Mouse (Mus musculus) cerebellum, postnatal 10 days (tissue): Measurements from ENCODE around the gene Gm10837.
A peak's percentile ranks its signal among the peaks of the same experiment; 100 is the strongest.

Experiments used
- DNase-seq, 2 experiments: peaks; one replicate each; pipeline ENCODE4 v3.0.0; 2021; ENCODE audit warnings: mixed read lengths in 2 of 2

The Gm10837 gene

DNA sequence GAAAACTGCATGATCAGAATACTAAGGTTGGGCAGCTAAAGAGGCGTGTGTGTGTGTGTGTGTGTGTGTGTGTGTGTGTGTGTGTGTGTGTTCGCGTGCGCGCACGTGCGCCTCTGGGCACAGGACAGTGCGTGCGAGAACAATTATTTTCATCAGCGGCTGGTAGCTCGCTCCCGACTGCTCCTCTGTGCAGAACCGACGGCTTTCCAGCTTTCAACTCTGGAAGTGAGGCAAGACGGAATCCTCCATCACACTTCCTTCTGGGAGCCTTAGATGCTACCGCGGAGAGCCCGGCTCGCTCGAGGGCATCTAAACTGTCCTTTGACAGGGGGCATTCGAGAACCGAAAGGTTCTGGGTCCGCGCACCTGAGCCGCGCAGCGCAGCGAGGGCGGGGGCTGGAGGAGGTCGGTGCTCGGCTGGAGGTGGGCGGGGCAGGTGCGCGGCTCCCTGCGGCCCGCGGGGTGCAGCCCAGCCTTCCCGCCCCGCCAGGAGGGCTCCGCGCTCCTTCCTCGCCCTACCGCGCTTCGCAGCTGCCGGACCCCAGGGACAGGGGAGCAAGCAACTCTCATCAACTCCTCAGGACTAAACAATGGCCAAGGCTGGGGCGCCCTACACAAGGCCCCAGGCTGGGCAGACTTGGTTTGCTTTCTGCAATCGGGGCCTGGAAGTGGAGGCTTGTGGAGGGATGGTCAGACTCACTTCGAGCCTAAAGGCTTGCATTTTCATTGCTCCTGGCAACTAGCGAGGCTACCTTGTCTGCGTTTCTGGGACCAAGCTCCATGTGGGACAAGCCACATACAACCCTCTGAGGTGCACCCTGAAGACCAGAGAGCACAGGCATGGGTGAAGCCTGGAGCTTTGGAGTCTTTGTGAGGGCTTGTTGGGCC, at the start of gene Gm10837:
Gene Gm10837, plus strand, starts transcription at position 146 of the 888 bp plus-strand sequence.
- peak; percentile 79 for DNase-seq

DNA sequence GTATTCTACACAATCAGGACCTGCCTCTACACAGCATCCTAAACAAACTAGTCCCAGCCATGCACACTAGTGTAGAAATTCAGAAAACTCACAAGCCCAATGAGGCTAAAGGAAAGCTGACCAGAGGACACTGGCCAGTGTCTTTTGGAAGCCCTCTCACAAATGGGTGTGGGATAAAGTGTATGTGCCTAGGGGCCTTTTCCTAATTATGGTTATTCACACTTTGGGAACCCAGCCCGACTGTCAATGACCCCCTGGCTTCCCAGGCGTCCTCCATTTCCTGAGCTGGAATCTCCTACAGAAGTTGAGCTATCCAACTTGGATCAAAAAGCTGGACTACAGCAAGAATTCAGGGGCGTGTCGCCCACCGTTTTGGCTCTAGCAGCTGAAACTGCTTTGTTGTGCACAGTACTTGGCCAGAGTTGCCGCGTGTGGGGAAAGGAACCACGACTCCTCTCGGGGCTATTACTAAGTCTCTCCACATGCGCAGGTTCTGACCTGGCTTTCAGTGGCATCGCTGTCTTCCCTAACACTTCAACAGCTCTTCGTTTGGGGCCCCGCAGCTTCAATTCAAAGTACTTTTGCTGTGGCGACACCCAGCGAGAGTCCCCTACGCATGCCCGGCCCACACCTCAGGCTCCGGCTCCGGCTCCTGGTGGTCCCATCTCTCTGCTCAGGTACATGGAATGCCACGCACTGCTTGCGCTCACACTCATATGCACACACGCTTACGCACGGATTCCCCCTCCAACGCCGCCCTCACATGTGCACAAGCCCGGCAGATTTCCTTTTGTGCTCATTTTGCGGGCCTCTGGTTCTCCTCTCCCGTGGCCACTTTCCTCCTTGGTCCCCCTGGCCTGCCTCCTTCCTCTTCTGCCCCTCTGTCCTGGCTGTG, 40.5 kb upstream of the Gm10837 start:
- peak; percentile 65 to 80 for DNase-seq

DNA sequence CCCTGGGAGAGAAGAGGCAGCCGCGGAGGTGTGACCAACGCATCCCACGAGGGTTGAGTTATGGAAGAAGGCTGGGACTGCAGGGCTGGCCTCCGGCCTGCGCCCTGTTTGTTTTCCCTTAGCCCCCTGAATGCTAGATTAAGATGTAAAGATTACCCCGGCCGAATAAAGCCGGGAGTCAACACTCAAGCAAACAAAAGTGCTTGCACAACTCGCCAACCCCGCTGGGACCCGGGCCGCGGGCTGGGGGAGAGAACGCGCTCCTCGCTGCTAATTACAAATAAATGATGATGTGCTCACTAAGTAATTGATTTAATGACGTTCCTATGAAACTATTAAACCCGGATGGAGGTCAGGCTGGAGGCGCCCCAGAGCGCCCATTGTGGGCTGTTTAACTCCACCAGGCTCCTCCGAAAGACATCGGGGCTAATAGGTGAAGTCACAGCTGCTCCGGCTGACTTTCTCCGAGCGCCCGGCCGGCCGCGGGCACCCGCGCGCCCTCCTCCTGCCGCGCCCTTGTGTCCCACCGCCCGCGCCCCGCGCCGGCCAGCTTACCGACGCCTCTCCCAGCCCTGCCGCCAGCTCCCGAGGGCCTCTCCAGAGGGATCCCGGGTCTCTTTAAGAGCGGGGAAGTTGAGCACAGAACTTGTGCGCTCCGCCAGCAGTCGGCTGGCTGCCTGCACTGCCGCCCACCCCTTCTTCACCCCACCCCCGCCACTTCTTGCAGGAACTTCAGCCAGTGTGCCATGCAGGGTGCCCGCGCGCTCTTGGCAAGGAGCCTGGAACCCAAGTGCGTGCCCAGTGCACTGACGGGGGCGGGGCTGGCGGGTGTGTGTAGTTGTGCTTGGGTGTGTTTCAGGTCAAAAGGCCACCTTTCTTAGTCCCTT, 39.6 kb upstream of the Gm10837 start, which contains the start of gene Gm5089:
Gene Gm5089, minus strand, starts transcription at position 620 of the 887 bp plus-strand sequence.
- peak; percentile 87 to 95 for DNase-seq

DNA sequence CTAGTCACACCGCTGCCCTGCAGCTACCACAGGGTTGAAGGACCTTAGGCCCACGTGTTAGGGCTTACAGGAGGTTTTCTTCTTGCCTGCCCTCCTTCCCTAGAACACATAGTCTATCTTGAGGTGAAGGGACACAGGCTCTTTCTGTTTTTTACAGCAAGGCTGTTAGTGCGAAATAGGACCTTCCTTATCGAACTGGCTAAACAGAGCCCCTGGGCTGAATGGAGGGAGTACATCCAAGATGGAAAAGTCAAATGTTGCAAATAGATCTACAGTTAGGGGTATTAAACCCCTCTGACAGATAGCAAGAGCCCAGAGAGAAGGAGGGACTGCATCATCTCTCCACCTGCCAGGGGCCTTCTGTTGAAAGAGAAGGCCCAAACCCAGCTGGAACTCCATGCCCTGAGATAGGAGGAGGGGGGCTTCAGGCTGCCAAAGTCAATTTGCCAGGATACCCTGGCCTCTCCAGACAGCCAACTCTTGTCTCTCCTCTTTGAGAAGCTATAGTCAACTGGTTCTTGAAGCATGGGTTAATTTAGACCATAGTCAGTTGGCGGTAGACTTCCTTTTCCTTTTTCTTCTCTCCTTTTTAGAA, 38.7 kb upstream of the Gm10837 start:
- DNase-seq: peak; percentile 71 to 87

DNA sequence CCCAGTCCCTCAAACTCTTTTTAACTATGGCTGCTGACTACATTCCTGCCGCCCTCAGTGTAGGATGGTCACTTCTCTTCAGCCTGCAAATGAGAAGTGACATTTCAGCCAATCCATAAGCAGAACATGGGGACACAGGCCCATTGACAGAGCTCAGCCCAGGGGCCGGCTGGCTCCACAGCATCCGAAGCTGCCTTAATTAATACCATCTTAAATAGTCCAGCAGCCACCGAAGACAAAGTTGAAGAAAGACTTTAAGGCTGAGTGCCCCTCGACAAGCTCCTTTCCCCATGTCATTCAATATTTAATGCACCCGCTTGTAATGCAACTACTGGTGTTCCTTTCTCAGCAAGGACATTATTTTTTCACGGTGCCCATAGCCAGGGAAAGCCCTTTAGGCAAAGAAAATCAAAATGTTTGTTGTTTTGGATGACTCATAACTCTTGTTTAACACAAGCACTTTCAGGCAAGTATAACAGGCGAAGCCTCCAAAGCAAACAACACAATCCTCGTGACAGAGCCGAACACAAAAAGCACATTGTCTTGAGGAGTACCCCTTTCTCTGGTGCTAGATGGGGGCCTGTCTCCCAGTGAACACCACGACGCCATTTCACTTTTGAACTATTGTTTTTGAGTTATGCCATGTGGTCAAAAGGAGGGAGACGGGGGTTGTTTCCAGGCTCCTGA, 37.5 kb upstream of the Gm10837 start:
- peak; percentile 53 to 67 for DNase-seq

DNA sequence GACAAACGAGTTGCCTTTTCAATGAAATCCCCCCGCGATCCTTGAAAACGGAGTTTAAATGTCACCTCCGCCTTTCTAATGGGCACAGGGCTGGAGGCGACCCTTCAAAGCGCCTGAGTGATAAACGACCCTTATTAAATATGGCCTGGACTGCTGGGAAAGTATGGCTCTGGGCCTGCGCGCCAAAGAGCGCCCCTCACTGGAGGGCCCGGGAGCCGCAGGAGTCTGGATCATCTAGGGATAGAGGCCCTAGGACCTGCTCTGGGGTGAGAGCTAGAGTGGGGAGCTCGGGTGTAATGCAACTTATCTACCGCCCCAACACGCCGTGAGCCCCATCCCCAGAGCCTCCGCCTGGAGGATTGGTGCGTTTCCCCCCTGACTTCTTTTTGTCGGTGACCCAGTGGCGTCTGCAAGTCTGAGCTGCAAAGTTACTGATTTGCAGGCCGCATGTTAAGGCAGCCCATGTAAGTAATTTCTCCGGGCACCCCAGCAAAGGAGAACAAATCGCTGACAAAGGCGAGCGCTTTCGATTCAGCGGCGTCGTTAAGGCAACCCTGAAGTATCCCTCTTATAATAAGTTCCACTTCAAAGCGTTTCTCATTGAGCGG, 36.9 kb upstream of the Gm10837 start:
- DNase-seq: peak; percentile 87 to 90

DNA sequence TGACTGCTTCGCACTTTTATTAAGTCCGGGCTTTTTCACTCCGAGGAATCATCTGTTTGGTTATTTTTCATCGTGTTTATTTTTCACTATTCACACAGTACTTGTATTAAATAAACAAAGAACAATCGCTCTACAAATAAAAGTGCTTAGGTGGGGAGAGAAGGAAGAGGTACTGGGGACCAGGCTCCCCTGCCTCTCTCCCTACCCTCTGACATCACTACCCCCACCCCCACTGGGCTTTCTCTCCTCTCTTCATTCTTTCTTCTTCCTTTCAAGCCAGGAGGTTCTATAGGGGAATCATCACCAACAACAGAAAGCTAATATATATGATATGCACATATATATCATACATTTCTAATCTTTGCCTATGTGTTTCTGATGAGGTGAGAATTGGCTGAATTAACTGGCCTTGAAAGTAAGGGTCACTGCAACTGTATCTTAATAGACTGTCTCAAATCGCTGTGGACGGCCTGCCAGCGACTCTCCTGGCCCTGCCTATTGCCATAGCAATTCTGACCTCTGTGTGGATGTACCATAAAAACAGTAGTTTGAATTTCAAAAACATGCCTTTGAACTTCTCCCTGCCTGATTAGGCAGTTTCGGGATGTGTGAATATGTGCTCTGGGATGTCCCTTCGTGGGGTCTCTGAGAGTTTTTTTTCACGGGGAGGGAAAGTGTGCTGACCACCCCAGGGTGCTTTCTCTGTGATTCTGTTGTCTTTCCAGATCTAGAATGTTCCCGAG, 36.2 kb upstream of the Gm10837 start:
- DNase-seq: peak; percentile 67 to 70

- DNase-seq: peak; percentile 68
These were observed 35.4 kb upstream of the Gm10837 start for GRCm38 (mm10) chr14:122454901-122455561.

GRCm38 (mm10) chr14:122455562-122455958, 34.8 kb upstream of the Gm10837 start:
- peak in 1 of 2 experiments; percentile 30 for DNase-seq

DNA sequence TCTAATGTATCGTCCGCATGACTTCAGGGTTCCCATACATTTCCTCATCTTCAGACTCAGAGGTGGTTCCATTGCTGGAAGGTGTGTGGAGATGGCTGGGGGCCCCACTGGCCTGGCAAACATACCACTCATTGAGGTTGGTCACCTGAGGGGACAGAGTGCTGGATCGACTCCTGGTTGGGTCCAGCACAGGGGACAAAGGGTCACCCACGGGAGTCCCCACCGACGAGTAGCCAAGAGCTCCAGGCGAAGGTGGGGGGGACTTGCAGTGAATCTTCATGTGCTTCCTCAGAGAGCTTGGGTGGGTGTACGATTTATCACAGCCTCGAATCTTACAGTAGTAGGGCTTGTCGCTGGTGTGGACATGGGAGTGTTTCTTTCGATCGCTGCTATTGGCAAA, 31.1 kb upstream of the Gm10837 start:
- DNase-seq: peak; percentile 49 to 61

GRCm38 (mm10) chr14:122459776-122460175, 30.6 kb upstream of the Gm10837 start:
- DNase-seq: peak; percentile 42 to 63

GRCm38 (mm10) chr14:122460226-122460625, 30.2 kb upstream of the Gm10837 start:
- DNase-seq: peak; percentile 30 to 53

- DNase-seq: no peak
These were observed 28.9 kb upstream of the Gm10837 start for GRCm38 (mm10) chr14:122461500-122461899.

DNA sequence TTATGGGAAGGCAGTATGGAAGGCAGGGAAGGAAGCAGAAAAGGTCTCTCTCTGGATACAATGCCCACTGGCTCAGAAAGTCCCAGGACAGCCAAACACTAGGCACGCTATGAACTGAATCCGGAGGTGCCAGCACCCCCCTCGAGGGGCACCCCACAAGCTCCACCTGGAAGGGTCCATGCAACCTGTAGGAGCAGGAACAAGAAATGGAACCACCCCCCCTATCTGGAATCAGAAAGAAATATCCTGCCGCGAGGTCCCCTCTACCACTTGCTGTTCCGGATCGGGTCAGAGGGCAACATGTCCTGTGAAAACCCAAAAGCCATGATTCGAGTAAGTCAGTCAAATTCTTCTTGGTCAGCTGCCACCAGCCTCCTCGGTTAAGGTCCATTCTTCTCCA, 28.4 kb upstream of the Gm10837 start:
- DNase-seq: peak; percentile 63 to 74

DNA sequence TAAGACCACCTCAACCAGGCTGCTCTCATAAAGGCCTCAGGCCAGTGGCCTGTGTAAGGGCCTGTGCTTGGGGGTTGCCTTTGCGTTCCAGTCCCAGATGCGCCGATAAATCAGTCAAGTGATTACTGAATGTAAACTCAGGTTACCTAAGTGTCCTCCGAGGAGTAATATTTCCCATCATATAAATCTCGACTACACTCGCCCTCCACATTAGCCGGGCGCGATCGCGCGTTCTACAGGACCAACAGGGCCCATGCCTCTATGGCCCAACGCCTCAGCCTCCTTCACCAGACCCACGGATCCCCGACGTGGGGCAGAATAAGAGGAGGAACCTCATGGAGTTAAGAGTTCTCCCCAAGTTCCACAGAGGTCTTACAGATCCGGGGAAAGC, 27.7 kb upstream of the Gm10837 start:
- peak; percentile 43 to 58 for DNase-seq

DNA sequence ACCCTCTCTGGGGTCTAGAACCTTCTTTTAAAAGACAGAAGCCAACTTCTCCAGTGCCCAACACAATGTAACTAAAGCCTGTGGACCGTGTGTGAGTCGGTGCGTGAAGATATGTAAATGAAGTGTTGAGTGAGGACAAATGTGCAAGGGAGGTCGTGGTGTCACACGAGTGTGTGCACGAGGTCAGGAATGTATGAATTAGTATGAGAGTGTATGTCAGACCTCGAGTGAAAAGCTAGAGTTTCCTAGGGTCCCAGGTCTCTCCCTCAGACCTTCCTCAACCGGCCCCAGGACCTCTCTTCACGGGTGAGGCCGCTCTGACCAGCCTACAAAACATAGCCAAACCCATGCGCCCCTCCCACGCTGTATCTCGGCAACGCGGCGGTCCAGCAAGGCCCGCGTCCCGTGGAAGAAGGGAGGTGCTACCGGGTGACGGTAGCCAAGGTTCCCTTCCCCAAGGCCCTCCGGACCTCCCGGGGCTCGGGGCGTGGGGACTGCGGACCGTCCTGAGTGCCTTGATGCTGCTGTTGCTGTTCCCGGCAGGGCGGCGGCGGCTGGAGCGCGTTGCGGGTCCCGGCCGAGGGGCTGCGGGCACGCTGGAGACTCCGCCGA, 27.2 kb upstream of the Gm10837 start:
- peak; percentile 65 to 70 for DNase-seq

DNA sequence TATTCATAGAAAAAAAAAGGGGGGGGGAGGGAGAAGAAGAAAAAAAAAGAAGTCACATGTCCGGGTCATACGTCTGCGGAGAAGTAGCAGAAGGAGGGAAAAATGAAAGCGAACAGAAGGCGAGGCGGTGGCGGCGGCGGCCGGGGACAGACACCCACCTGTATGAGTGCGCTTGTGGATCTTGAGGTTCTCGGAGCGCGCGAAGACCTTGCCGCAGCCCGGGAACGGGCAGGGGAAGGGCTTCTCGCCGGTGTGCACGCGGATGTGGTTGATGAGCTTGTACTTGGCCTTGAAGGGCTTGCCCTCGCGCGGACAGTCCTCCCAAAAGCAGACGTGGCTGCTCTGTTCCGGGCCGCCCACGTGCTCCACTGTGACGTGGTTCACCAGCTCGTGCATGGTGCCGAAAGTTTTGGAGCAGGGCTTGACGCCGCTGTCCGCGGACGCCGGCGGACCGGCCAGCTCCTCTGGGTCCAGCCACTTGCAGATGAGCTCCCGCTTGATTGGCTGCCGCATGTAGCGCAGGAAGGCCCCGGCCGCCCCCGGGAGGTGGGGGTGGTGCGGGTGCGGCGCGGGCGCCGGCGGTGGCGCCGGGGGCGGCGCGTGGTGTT, 26.5 kb upstream of the Gm10837 start:
- DNase-seq: peak; percentile 72 to 73

DNA sequence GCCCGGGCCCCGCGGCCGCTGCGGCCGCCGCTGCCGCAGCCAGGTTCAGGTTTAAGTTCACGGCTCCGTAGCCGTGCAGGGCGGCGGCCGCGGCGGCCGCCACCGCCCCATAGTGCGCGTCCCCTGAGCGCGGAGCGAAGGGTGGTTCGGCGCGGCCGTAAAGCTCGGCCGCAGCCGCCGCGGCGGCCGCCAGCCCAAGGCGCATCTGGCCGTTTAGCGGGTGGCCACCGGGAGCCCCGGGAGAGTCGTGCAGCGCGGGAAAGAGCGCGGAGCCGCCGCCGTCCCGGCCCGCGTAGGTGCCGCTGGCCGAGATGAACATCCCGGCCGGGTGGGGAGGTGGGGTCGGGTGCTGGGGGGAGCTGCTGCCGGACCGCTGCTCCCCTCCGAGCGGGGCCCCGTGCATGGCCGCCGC, 26.0 kb upstream of the Gm10837 start:
- no peak for DNase-seq
